Mouse (Mus musculus): ENCODE results near the gene Olfr749. TPM values are rescaled to one million over a fixed set of nuclear protein-coding genes. Genes with fewer than 3 reads are reported as not detected.
"Not testable (repeated sequence)": the region's sequence is repeated elsewhere in the genome, so short reads cannot be mapped to it uniquely, and the experiment has no call there.

The Olfr749 gene
- not detected for total RNA-seq (2021)

DNA sequence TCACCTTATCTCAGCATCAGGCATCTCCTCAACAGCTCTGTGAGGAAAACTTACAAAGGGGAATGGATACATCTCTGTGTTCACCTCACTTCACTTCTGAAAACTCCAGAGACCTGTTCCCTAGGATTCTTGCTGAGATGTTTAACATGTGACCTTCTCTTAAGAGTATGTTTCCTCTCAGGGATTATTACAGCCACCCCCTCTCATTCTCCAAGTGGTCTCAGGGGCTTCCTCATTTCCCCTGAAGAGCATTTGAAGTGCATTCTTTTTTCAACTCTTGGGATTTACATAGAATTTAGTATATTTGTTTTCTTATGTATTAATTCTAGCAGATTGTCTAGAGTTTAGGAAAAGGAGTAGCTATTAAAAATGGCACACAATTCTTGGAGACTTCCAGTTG lies at the start of gene Olfr749:
Olfr749 (minus strand) TSS at position 101 of the 400 bp plus-strand sequence.
- DNase-seq = no peak

DNA sequence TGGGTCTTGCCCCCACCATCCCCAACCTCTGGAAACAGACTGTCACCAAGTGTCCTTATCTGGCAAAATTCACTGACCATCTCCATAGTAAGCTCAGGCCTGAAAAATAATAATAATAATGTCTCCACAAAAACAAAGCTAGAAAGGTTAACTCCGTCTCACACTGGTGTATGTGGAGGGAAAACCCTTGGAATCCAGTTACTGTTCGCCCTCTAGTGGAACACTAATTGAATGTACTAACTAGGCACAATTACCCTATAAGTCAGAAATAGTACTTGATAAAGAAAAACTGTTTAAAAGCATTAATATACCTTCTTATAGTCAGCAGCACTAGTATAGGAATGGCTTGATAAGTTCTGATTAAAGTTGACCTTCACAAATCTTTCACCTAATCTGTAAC lies 43.3 kb upstream of the Olfr749 start:
- DNase-seq = no peak

DNA sequence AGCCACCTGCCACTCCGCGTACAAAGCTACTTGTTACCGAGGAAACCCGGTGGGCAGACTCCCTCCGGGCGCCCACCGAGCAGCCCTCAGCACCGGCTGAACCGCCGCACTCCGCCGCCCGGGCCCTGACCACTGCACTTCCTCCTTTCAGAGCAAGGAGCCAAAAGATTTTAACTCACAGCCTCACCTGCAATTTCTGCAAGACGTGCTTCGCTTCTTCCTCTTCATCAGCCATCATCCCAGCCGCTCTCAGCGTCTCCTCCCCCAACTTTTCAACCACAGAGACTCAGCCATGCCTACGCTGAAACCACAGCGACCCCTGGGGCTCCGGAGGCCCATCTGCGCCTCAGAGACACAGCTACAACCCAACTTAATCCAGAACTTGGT lies 40.4 kb upstream of the Olfr749 start, which contains the start of gene Ttc5:
Ttc5 (minus strand) TSS at position 269 of the 387 bp plus-strand sequence.
- peak; percentile 90 to 92 for DNase-seq

DNA sequence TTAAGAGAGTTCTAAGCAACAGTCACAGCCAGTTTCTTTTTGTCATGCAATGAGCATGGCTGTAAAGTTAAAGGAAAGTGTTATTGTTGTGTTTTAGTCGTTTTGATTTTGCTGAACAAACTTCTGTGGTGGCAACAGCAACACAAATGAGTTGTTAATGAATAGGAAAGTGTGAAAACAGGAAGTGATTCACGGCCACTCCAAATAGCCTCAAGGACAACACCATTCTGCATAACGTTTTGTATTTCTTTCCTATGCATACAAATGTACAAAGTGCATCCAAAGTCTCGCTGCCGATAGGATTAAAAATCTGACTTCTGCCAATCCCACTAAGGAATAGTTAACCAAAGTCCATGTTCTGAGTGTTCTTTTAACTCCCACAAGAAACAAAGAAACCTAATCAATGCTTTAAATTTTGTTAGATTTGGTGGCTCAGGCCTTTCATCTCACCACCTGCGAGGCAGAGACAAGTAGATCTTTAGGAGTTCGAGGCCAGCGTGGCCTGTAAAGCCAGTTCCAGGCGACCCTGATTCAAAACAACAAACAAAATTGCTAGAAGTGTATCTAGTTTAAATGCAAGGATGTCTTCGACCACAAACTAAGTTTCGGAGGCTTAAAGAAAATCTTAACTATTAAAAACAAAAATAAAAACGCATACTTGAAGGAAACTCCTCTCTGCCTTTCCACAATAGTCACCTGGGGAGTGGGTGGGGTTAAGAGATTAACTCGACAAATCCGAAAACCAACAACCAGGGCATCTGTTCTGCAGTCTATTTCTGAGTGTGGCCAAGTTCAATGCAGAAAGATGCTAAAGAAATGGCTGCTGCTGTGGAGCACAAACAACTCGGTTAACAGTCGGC lies 39.7 kb upstream of the Olfr749 start:
- DNase-seq = no peak

DNA sequence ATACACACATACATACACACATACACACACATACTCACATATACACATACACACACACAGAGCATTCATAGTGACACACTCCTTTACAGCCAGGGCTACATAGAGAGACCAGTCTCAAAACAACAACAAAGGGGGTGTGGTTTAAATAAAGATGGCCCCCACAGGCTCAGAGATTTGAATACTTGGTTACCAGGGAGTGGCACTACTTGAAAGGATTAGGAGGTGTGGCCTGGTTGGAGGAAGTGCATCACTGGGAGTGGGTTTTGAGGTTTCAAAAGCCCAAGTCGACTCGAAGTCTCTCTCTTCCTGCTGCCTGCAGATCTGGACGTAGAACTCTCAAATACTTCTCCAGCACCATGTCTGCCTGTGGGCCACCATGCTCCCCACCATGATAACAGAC lies 37.3 kb upstream of the Olfr749 start:
- no peak for DNase-seq

DNA sequence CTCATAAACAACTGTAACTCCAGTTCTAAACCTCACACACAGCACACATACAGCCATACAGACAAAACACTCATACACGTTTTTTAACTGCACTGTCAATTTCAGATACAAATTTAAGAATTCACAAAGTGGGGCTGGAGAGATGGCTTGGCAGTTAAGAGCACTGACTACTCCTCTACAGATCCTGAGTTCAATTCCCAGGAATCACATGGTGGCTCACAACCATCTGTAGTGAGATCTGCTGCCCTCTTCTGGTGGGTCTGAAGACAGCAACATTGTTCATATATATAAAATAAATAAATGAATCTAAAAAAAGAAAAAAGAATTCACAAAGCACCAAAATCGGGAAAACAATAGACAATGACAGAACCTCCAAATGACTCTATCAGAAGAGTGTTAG lies 26.4 kb upstream of the Olfr749 start:
- no peak for DNase-seq

DNA sequence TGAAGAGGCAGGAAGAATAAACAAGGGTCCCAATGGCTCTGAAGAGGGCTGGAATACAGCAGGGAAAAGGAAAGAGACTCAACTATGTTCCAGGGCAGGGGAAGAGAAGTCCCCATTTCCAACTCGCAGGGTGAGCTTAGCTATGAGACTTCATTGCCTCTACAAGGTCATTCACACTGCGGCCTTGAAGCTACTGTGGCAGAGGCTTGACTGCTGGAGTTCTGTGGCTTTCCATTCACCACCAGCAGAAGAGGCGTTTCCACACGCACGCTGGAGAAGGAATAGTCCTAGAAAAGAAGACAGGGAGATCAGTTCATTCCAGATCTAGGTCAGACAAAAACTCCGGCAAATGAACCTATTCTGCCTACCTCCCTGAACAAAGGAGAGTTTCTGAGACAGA lies 20.8 kb upstream of the Olfr749 start:
- DNase-seq = no peak

DNA sequence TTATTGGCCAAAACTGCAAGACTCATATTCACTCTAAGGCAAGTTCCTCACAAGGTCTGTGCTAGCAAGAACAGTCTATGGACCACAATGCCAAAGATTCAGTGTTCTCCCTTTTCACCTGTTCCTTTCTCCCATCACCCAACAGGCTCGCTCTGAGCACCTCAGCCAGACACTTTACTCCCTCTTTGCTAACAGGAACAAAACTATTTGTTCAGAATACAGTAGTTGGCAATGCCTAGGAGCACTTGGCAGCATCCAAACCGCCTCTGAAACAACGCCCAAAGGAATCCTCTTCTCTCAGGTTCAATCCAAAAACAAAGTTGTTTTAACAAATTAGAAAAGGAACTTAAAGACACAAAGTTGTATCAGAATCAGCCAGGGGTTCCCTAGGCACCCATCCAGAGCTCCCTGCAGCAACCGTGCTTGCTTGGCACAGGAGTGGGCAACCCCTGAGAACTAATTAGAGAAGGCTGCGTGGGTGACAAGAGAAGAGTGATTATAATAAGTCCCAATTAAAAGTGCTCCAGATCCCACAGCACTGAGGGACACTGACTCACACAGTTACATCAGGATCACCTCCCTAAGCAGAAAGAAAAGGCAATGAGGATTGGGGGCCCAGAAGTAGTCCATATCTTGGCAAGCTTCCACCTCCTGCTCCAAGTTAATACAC lies 13.7 kb upstream of the Olfr749 start:
- DNase-seq = peak in 1 of 2 experiments; percentile 21

DNA sequence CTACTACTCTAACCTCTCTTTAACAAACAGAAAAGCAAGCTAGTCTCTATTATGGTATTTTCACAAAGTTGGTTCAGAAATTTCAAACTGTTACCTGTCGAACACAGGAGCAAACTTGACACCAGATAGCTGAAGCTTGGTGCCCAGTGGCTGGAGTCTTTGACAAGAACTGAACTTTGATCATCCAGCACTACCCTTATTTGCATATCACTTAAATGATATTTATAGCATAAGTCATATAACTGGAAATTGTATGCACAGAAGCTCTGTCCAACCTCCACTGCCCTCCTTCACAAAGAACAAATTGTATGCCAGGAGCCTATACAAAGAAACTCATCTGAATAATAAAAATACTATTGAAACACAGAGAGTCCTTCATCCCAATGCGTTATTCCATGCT lies 3.3 kb downstream of the Olfr749 start:
- no peak for DNase-seq

DNA sequence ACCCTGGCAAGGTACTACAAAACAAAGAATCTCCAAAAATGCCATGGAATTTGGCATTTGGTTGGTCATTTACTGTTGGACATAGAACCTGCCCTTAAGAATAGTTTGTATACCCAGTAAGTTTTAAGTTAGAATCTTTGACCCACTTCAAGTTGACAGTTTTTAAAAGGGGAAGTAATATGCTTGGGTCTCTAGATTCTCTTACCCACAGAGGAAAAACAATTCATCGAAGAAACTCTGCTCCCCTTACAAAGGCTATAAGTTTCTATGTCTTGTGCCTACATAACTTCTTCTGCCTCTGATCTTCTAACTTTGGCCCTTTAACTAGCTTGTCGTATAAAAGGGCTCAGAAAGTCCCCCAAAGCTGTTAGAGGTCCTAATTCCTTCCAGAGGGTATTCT lies 4.6 kb downstream of the Olfr749 start:
- no peak for DNase-seq

DNA sequence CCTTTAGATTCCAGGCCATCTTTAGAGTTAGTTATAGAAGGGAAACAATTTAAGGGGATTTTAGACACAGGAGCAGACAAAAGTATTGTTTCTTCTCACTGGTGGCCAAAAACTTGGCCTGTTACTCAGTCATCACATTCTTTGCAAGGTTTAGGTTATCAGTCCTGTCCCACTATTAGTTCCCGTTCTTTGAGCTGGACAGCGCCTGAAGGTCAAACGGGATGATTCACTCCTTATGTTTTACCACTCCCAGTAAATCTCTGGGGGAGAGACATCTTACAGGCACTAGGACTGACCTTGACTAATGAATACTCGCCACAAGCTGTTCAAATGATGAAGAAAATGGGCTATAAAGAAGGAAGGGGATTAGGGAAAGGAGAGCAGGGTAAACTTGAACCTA lies 22.5 kb downstream of the Olfr749 start:
- not testable (repeated sequence) for DNase-seq

DNA sequence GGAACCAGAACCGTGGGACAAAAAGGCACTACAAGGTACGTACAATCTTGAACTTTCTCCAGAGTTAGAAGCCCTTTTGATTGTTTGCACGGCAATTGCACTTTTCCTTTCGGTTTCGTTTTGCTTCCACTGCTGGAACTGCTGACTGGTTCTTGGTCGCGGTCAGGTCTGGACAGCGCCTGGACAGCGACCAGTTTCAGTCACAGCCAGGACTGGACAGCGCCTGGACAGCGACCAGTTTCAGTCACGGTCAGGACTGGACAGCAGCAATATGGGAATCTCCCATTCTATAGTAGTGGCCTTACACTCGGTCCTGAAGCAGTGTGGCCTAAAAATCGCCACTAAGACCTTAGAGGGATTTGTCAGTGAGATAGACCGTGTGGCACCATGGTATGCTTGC lies 25.0 kb downstream of the Olfr749 start:
- not testable (repeated sequence) for DNase-seq

DNA sequence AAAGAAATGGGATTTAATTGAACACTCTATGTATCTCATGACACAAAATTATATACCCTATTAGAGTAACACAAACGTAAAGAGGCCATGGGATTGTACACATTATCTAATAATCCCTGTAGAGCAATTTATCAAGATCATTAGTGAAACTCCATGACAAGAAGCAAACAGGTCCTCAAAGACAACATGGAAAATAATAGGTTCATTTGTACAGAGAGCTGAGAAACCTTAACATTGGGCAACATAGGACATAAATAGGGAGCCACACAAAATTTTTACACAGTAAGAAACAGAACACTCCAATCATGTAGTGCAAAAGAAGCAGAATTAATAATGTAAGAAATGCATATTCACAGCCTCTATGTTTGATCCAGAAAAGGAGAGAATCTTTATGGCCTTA lies 37.8 kb downstream of the Olfr749 start, which contains the start of gene Olfr748:
Olfr748 (plus strand) TSS at position 301 of the 400 bp plus-strand sequence.
- no peak for DNase-seq

DNA sequence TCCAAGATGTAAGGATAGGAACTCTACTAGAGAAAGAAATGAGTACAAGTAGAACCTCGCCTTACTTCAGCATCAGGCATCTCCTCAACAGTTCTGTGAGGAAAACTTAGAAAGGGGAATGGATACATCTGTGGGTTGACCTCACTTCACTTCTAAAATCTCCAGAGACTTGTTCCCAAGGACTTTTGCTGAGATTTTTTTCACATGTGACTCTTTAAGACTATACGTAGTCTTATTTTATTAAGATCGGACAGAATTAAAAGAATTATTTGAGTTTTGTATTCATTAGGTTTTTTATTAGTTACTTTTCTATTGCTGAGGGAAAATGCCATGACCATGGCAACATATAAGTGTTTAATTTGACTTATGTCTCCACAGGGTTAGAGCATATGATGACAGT lies 51.8 kb downstream of the Olfr749 start, which contains the start of gene Olfr747:
Olfr747 (minus strand) TSS at position 101 of the 400 bp plus-strand sequence.
- no peak for DNase-seq

Other genes starting within 250 kb of the Olfr749 start
- not detected for gene Olfr742, start 241.5 kb downstream of the Olfr749 start, total RNA-seq (2021)
- not detected for gene Olfr743, start 223.3 kb downstream of the Olfr749 start, total RNA-seq (2021)
- not detected for gene Olfr744, start 130.2 kb downstream of the Olfr749 start, total RNA-seq (2021)
- gene Olfr745, start 105.7 kb downstream of the Olfr749 start, total RNA-seq (2021) = not detected
- not detected for gene Olfr746, start 98.0 kb downstream of the Olfr749 start, total RNA-seq (2021)
- not detected for gene Olfr747, start 51.9 kb downstream of the Olfr749 start, total RNA-seq (2021)
- gene Olfr748, start 37.7 kb downstream of the Olfr749 start, total RNA-seq (2021) = not detected
- 10 to 100 TPM; 63.5 to 65.5 TPM for gene Ttc5, start 40.4 kb upstream of the Olfr749 start, total RNA-seq (2021)
- not detected for gene Ccnb1ip1, start 62.6 kb upstream of the Olfr749 start, total RNA-seq (2021)
- 10 to 100 TPM; 25.3 to 31.1 TPM for gene Parp2, start 62.7 kb upstream of the Olfr749 start, total RNA-seq (2021)
- 1 to 10 TPM; 2.0 to 4.6 TPM for gene Tep1, start 125.5 kb upstream of the Olfr749 start, total RNA-seq (2021)
- gene Klhl33, start 152.4 kb upstream of the Olfr749 start, total RNA-seq (2021) = 1 to 10 TPM; 3.6 to 5.2 TPM
- gene Osgep, start 179.8 kb upstream of the Olfr749 start, total RNA-seq (2021) = 10 to 100 TPM; 37.3 to 44.1 TPM
- 10 to 100 TPM; 67.9 to 72.3 TPM for gene Apex1, start 179.9 kb upstream of the Olfr749 start, total RNA-seq (2021)
- 100 to 1,000 TPM in 1 of 2 experiments, 10 to 100 TPM in 1; 89.8 to 103 TPM for gene Pip4p1, start 185.8 kb upstream of the Olfr749 start, total RNA-seq (2021)
- gene Pnp, start 186.0 kb upstream of the Olfr749 start, total RNA-seq (2021) = 10 to 100 TPM; 12.8 to 13.2 TPM
- 10 to 100 TPM; 14.2 to 17.0 TPM for gene Gm49342, start 199.4 kb upstream of the Olfr749 start, total RNA-seq (2021)
- under 1 TPM; 0.81 to 0.95 TPM for gene Pnp2, start 210.9 kb upstream of the Olfr749 start, total RNA-seq (2021)

Data from layer of hippocampus, postnatal 36 days (tissue).